Mouse (Mus musculus) midbrain, embryonic 12.5 days (tissue): ENCODE data around the gene Usp29. TPM values are rescaled to one million over a fixed set of nuclear protein-coding genes. Genes with fewer than 3 reads are reported as not detected.

Experiments
- ATAC-seq: fragments of 200-750 bp; cut with Nextera tagmentation; 2 replicates; pipeline ENCODE4 v1.8.0; 2017; ENCODE audit warnings: low read depth, moderate TSS enrichment, moderate library complexity; ENCODE audit not compliant: low FRiP score
- H3K27ac ChIP-seq: fragments of 300-500 bp; sonication (generic); replicated peaks from 2 replicates; pipeline ENCODE4 v1.5.1; 2016; ENCODE audit warnings: mild to moderate bottlenecking
- H3K27me3 ChIP-seq: fragments of 300-500 bp; sonication (generic); 2 replicates; pipeline ENCODE4 v1.6.1; 2016; ENCODE audit warnings: mild to moderate bottlenecking
- H3K36me3 ChIP-seq: fragments of 300-500 bp; sonication (generic); 2 replicates; pipeline ENCODE4 v1.6.1; 2016
- H3K4me1 ChIP-seq: fragments of 300-500 bp; sonication (generic); 2 replicates; pipeline ENCODE4 v1.6.1; 2016
- H3K4me2 ChIP-seq: fragments of 300-500 bp; sonication (generic); replicated peaks from 2 replicates; pipeline ENCODE4 v1.6.1; 2016; ENCODE audit warnings: mild to moderate bottlenecking, moderate library complexity
- H3K4me3 ChIP-seq: fragments of 300-500 bp; sonication (generic); 2 replicates; pipeline ENCODE4 v1.5.1; 2016; ENCODE audit warnings: mild to moderate bottlenecking
- H3K9ac ChIP-seq: fragments of 300-500 bp; sonication (generic); replicated peaks from 2 replicates; pipeline ENCODE4 v1.6.1; 2016; ENCODE audit warnings: mild to moderate bottlenecking, moderate library complexity
- H3K9me3 ChIP-seq: fragments of 300-500 bp; sonication (generic); 2 replicates; pipeline ENCODE4 v1.6.1; 2016; ENCODE audit warnings: mild to moderate bottlenecking
- WGBS: fragments of 180-500 bp; shearing (Covaris S2); methylation state at CpG from one replicate; pipeline ENCODE4 v1.1.7; 2016; 5-methylcytosine and 5-hydroxymethylcytosine counted together
- polyA plus RNA-seq: library from polyadenylated mRNA; unstranded; fragments of >200 nt; fragmentation: Nextera tagmentation; extraction: Ambion mirVana; gene quantifications from 2 replicates; pipeline ENCODE4 v1.2.1, GENCODE M21; 2016

The Usp29 gene
- polyA plus RNA-seq, result 17.5 and 18.9 TPM in 2 replicates

GRCm38 (mm10) chr7:6730241-6730640 is at the start of gene Usp29, which contains the start of gene Peg3:
Gene Usp29, plus strand, starts transcription at chr7:6730578.
Gene Peg3, minus strand, starts transcription at chr7:6730431.
- WGBS, result 49% methylated on average over 24 of the region's 24 CpGs
- Histone ChIP-seq H3K4me1 (no peaks in the 10 kb centered on the region), H3K9ac (peak within 1 kb of the TSS; percentile 53), H3K36me3 (peaks cover 4% of the 10 kb centered on the region), H3K27me3 (no peaks in the 10 kb centered on the region), H3K4me3 (peak within 1 kb of the TSS; percentile 59), H3K4me2 (peak within 1 kb of the TSS; percentile 60), H3K27ac (peak within 1 kb of the TSS; percentile 93), H3K9me3 (peaks cover 26% of the 10 kb centered on the region)
- ATAC-seq, result peak; percentile 48

GRCm38 (mm10) chr7:6685511-6685910 is 44.9 kb upstream of the Usp29 start:
- no peaks in the 10 kb centered on the region for H3K4me1 ChIP-seq
- no peaks in the 10 kb centered on the region for H3K36me3 ChIP-seq
- H3K9me3 ChIP-seq, result no peaks in the 10 kb centered on the region
- H3K27ac ChIP-seq, result no peak overlapping the region
- WGBS, result 97% methylated on average over 6 of the region's 6 CpGs
- ATAC-seq, result no peak
- H3K4me2 ChIP-seq, result no peak overlapping the region
- H3K27me3 ChIP-seq, result no peaks in the 10 kb centered on the region
- H3K9ac ChIP-seq, result no peak overlapping the region
- H3K4me3 ChIP-seq, result no peak overlapping the region

- Histone ChIP-seq H3K27ac (no peak within 1 kb of the TSS), H3K9ac (0 out of 2 replicates have a peak within 1 kb of the TSS, but pooled peaks have one; percentile 8), H3K27me3 (no peaks in the 10 kb centered on the region), H3K9me3 (no peaks in the 10 kb centered on the region), H3K36me3 (no peaks in the 10 kb centered on the region), H3K4me1 (no peaks in the 10 kb centered on the region), H3K4me3 (peak within 1 kb of the TSS; percentile 45), H3K4me2 (peak within 1 kb of the TSS; percentile 69)
- 10% methylated on average over 32 of the region's 32 CpGs for WGBS
- peak; percentile 100 for ATAC-seq
Observed at GRCm38 (mm10) chr7:6696241-6697045, 33.9 kb upstream of the Usp29 start, which contains the start of gene Zim1. Gene Zim1, minus strand, starts transcription at chr7:6696450.

GRCm38 (mm10) chr7:6699230-6699629 is 31.1 kb upstream of the Usp29 start:
- 83% methylated on average over 3 of the region's 3 CpGs for WGBS
- no peak overlapping the region for H3K4me3 ChIP-seq
- no peaks in the 10 kb centered on the region for H3K36me3 ChIP-seq
- H3K9ac ChIP-seq, result no peak overlapping the region
- no peak overlapping the region for H3K27ac ChIP-seq
- H3K4me2 ChIP-seq, result no peak overlapping the region
- no peaks in the 10 kb centered on the region for H3K4me1 ChIP-seq
- no peak for ATAC-seq
- no peaks in the 10 kb centered on the region for H3K27me3 ChIP-seq
- H3K9me3 ChIP-seq, result no peaks in the 10 kb centered on the region

GRCm38 (mm10) chr7:6707416-6708015 is 22.9 kb upstream of the Usp29 start:
- Histone ChIP-seq H3K9ac (no peak overlapping the region), H3K4me2 (no peak overlapping the region), H3K36me3 (peaks cover 63% of the 10 kb centered on the region), H3K27ac (no peak overlapping the region), H3K4me1 (no peaks in the 10 kb centered on the region), H3K27me3 (no peaks in the 10 kb centered on the region), H3K9me3 (0 out of 2 replicates have a peak, but pooled peaks cover 7% of the 10 kb centered on the region), H3K4me3 (no peak overlapping the region)
- 95% methylated on average over 23 of the region's 23 CpGs for WGBS
- no peak for ATAC-seq

GRCm38 (mm10) chr7:6708451-6709180 is 21.8 kb upstream of the Usp29 start:
- no peak overlapping the region for H3K27ac ChIP-seq
- H3K4me3 ChIP-seq, result no peak overlapping the region
- 0 out of 2 replicates have a peak, but pooled peaks cover 7% of the 10 kb centered on the region for H3K9me3 ChIP-seq
- WGBS, result 91% methylated on average over 17 of the region's 17 CpGs
- H3K4me2 ChIP-seq, result no peak overlapping the region
- ATAC-seq, result no peak
- peaks cover 73% of the 10 kb centered on the region for H3K36me3 ChIP-seq
- H3K4me1 ChIP-seq, result no peaks in the 10 kb centered on the region
- no peak overlapping the region for H3K9ac ChIP-seq
- H3K27me3 ChIP-seq, result no peaks in the 10 kb centered on the region

GRCm38 (mm10) chr7:6709396-6709795 is 21.0 kb upstream of the Usp29 start:
- no peak overlapping the region for H3K27ac ChIP-seq
- no peak for ATAC-seq
- 93% methylated on average over 15 of the region's 15 CpGs for WGBS
- peaks cover 73% of the 10 kb centered on the region for H3K36me3 ChIP-seq
- no peaks in the 10 kb centered on the region for H3K27me3 ChIP-seq
- H3K9me3 ChIP-seq, result 0 out of 2 replicates have a peak, but pooled peaks cover 7% of the 10 kb centered on the region
- no peaks in the 10 kb centered on the region for H3K4me1 ChIP-seq
- no peak overlapping the region for H3K4me3 ChIP-seq
- H3K9ac ChIP-seq, result no peak overlapping the region
- no peak overlapping the region for H3K4me2 ChIP-seq

- H3K9me3 ChIP-seq, result peaks cover 26% of the 10 kb centered on the region
- no peaks in the 10 kb centered on the region for H3K27me3 ChIP-seq
- H3K27ac ChIP-seq, result peak overlapping the region; percentile 88
- peaks cover 18% of the 10 kb centered on the region for H3K36me3 ChIP-seq
- H3K9ac ChIP-seq, result no peak overlapping the region
- WGBS, result 53% methylated on average over 19 of the region's 19 CpGs
- peak overlapping the region; percentile 44 for H3K4me2 ChIP-seq
- peak; percentile 42 for ATAC-seq
- peak overlapping the region; percentile 59 for H3K4me3 ChIP-seq
- H3K4me1 ChIP-seq, result no peaks in the 10 kb centered on the region
Observed at GRCm38 (mm10) chr7:6727351-6728121, 2.8 kb upstream of the Usp29 start.

- peak; percentile 85 for ATAC-seq
- Histone ChIP-seq H3K27ac (peak overlapping the region; percentile 93), H3K27me3 (no peaks in the 10 kb centered on the region), H3K9me3 (peaks cover 26% of the 10 kb centered on the region), H3K9ac (no peak overlapping the region), H3K4me2 (peak overlapping the region; percentile 44), H3K36me3 (peaks cover 18% of the 10 kb centered on the region), H3K4me1 (no peaks in the 10 kb centered on the region), H3K4me3 (peak overlapping the region; percentile 59)
- 49% methylated on average over 19 of the region's 19 CpGs for WGBS
Observed at GRCm38 (mm10) chr7:6728263-6728931, 2.0 kb upstream of the Usp29 start.

- WGBS, result 54% methylated on average over 37 of the region's 37 CpGs
Observed at GRCm38 (mm10) chr7:6729061-6729817, 1.1 kb upstream of the Usp29 start.

More at GRCm38 (mm10) chr7:6729061-6729817, 1.1 kb upstream of the Usp29 start:
- Histone ChIP-seq H3K27ac (peak overlapping the region; percentile 93), H3K4me2 (peak overlapping the region; percentile 60), H3K36me3 (peaks cover 14% of the 10 kb centered on the region), H3K27me3 (no peaks in the 10 kb centered on the region), H3K4me1 (no peaks in the 10 kb centered on the region), H3K9me3 (peaks cover 26% of the 10 kb centered on the region), H3K4me3 (peak overlapping the region; percentile 59), H3K9ac (peak overlapping the region; percentile 53)
- ATAC-seq, result peak; percentile 56
